Mouse (Mus musculus) kidney, postnatal 0 days (tissue): ENCODE measurements at regions not wholly inside any gene's neighbourhood (a gene's known extent, or its start where the extent isn't known, plus 50 kb on each side); places are given as distances from the start of the nearest gene placed in this dataset.

ENCODE experiments used
- ATAC-seq: fragments of 200-750 bp; cut with Nextera tagmentation; replicated peaks from 2 replicates; pipeline ENCODE4 v1.8.0; 2017; ENCODE audit warnings: low read depth, moderate number of reproducible peaks, moderate TSS enrichment, moderate library complexity; ENCODE audit not compliant: low FRiP score
- DNase-seq: peaks from one replicate; pipeline ENCODE4 v3.0.0-alpha.2; 2016; ENCODE audit warnings: low spot score
- H3K27ac ChIP-seq: fragments of 300-500 bp; sonication (generic); 2 replicates; pipeline ENCODE4 v1.5.1; 2014; ENCODE audit warnings: mild to moderate bottlenecking
- H3K27me3 ChIP-seq: fragments of 300-500 bp; sonication (generic); 2 replicates; pipeline ENCODE4 v1.6.1; 2014; ENCODE audit warnings: low read length, mixed read lengths; ENCODE audit not compliant: insufficient read depth
- H3K36me3 ChIP-seq: fragments of 300-500 bp; sonication (generic); 2 replicates; pipeline ENCODE4 v1.6.1; 2014; ENCODE audit warnings: low read length, mixed read lengths; ENCODE audit not compliant: insufficient read depth
- H3K4me1 ChIP-seq: fragments of 300-500 bp; sonication (generic); replicated peaks from 2 replicates; pipeline ENCODE4 v1.6.1; 2014; ENCODE audit warnings: antibody characterized with exemption, low read length, mixed read lengths; ENCODE audit not compliant: insufficient read depth
- H3K4me2 ChIP-seq: fragments of 300-500 bp; sonication (generic); 2 replicates; pipeline ENCODE4 v1.6.1; 2014; ENCODE audit warnings: mild to moderate bottlenecking, low read length, moderate library complexity, mixed read lengths
- H3K4me3 ChIP-seq: fragments of 300-500 bp; sonication (generic); replicated peaks from 2 replicates; pipeline ENCODE4 v1.5.1; 2014; ENCODE audit warnings: low read depth, low read length
- H3K9ac ChIP-seq: fragments of 300-500 bp; sonication (generic); 2 replicates; pipeline ENCODE4 v1.6.1; 2014; ENCODE audit warnings: low read depth, low read length
- H3K9me3 ChIP-seq: fragments of 300-500 bp; sonication (generic); replicated peaks from 2 replicates; pipeline ENCODE4 v1.6.1; 2016; ENCODE audit warnings: low read length, inconsistent platforms, mixed read lengths
- CTCF ChIP-seq: IDR thresholded peaks from 2 replicates; pipeline ENCODE4 v1.5.1; 2016; ENCODE audit warnings: antibody characterized with exemption, low read depth, mild to moderate bottlenecking, moderate library complexity
- WGBS: fragments of 180-500 bp; shearing (Covaris S2); extraction: QIAGEN DNeasy Blood & Tissue Kit; methylation state at CpG from one replicate; pipeline ENCODE4 v1.1.7; 2014; 5-methylcytosine and 5-hydroxymethylcytosine counted together

DNA sequence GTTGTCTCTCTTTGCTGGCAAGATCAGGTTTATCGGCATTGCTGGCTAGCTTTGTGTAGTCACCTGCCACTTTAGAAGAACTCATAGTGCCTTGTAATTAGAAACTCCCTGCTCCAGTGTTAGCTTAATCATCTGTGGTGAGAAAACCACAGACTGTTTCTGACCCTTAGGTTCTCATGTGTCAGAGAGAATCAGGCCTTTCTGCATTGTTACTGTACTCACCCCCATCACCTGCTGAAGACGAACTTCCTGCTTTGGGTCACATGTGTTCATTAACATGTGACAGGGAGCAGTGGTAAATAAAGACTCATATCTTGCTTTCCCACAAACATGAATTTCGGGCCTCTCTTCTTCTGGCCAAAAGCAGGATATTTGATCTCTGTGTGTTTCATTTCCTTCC is 102.6 kb downstream of the Cnga2 start:
- H3K4me1 ChIP-seq: no peaks in the 10 kb centered on the region
- no peak for DNase-seq
- H3K27me3 ChIP-seq: no peaks in the 10 kb centered on the region
- H3K4me3 ChIP-seq: no peak overlapping the region
- no peak overlapping the region for H3K4me2 ChIP-seq
- 41% methylated on average over 3 of the region's 3 CpGs for WGBS
- no peaks in the 10 kb centered on the region for H3K36me3 ChIP-seq
- no peak overlapping the region for H3K9ac ChIP-seq
- no peak overlapping the region for H3K27ac ChIP-seq
- no peak for ATAC-seq
- no peaks in the 10 kb centered on the region for H3K9me3 ChIP-seq
- TF ChIP-seq CTCF: no peak

DNA sequence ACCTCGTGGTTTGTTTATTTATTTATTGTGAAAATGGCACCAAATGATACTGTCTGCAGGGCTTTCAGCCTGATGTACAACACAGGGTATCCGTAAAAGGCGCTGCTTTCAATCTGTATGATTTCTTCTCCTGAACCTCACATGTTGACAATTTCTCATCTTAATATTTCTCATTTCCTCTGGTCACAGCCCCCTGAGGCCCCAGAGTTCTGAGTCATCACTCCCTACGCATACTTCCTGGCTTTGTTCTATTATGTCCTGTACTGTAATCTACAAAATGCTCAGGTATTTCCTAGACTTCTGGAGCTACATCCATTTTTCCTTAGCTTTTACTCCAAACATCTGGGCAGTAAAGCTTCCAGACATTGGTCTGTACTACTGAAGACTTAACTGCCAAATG is 103.0 kb downstream of the Cnga2 start:
- Histone ChIP-seq H3K9ac (no peak overlapping the region), H3K9me3 (no peaks in the 10 kb centered on the region), H3K36me3 (no peaks in the 10 kb centered on the region), H3K27me3 (no peaks in the 10 kb centered on the region), H3K27ac (no peak overlapping the region), H3K4me1 (no peaks in the 10 kb centered on the region), H3K4me3 (no peak overlapping the region), H3K4me2 (no peak overlapping the region)
- TF ChIP-seq CTCF: no peak
- 65% methylated on average over 4 of the region's 4 CpGs for WGBS
- DNase-seq (peak; percentile 1), ATAC-seq (no peak)

DNA sequence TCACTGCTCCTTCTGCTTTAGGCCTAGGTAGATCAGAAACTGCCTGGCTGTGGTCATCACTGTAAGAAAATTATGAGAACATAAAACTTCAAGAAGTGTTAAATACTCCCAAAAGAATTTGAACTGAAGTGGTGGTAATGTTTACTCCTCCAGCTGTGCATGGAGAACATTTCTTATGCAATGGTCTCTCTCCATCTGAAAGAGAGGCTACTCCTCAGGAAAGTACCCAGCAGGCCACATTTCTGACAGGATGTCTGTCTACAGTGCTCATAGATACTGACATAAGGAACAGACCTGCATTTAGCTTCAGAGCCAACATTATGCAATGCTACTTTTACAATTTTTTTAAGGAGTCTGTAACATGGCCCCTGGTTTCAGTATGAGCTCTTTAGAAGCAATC is 79.9 kb upstream of the Magea4 start:
- Histone ChIP-seq H3K36me3 (no peaks in the 10 kb centered on the region), H3K4me3 (no peak overlapping the region), H3K27me3 (no peaks in the 10 kb centered on the region), H3K4me1 (no peaks in the 10 kb centered on the region), H3K27ac (no peak overlapping the region), H3K9me3 (no peaks in the 10 kb centered on the region), H3K9ac (no peak overlapping the region), H3K4me2 (no peak overlapping the region)
- DNase-seq (no peak), ATAC-seq (no peak)
- no peak for TF ChIP-seq CTCF

DNA sequence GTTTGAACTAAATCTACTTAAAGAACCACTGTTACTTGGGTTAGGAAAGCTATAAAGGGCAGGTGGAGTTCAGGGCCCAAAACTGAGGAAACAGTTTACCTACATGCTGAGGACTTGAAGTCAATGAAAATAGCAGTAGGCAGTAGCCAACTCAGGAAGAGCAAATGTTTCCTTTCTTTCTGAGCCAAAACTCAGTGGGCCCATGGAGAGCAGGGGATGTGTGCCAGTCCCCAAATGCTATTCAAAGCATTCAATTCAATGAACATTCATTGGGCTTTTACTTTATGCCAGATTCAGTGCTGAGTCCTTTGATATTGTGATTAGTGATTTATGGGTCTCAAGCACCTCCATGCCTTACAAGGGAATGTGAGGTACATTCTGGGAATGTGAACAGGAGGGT is 52.7 kb upstream of the Magea4 start:
- no peak for TF ChIP-seq CTCF
- H3K4me3 ChIP-seq: no peak overlapping the region
- no peaks in the 10 kb centered on the region for H3K27me3 ChIP-seq
- DNase-seq (no peak), ATAC-seq (no peak)
- no peak overlapping the region for H3K9ac ChIP-seq
- no peaks in the 10 kb centered on the region for H3K9me3 ChIP-seq
- H3K4me2 ChIP-seq: no peak overlapping the region
- H3K27ac ChIP-seq: no peak overlapping the region
- no peaks in the 10 kb centered on the region for H3K36me3 ChIP-seq
- H3K4me1 ChIP-seq: no peaks in the 10 kb centered on the region
